Mouse (Mus musculus) erythroid progenitor cell, adult 5-6 weeks (primary cell): ENCODE data around the gene 1700020A23Rik. TPM values are rescaled to one million over a fixed set of nuclear protein-coding genes. Genes with fewer than 3 reads are reported as not detected.
"Not testable (repeated sequence)": the region's sequence is repeated elsewhere in the genome, so short reads cannot be mapped to it uniquely, and the experiment has no call there.

Experiments used
- ATAC-seq: replicated peaks from 2 replicates; pipeline ENCODE4 v1.8.0; 2016; ENCODE audit warnings: moderate number of reproducible peaks, mild to moderate bottlenecking, moderate TSS enrichment, inconsistent platforms; ENCODE audit not compliant: poor library complexity, low FRiP score, severe bottlenecking
- total RNA-seq, 2 experiments: library from RNA; stranded (forward) in 1 of 2; stranded (reverse) in 1 of 2; fragments of 150-400 nt in 1 of 2; fragments of 186-747, 209-891 nt in 1 of 2; gene quantifications; 2 replicates each; pipeline versions ENCODE4 v1.2.3 to v1.2.4; 2015 to 2017; ENCODE audit warnings: low replicate concordance in 2 of 2

Gene 1700020A23Rik
- total RNA-seq (2015; ENCODE audit: low replicate concordance), result not detected in 2 replicates
- total RNA-seq (2017; ENCODE audit: low replicate concordance), result not detected in 2 replicates

DNA sequence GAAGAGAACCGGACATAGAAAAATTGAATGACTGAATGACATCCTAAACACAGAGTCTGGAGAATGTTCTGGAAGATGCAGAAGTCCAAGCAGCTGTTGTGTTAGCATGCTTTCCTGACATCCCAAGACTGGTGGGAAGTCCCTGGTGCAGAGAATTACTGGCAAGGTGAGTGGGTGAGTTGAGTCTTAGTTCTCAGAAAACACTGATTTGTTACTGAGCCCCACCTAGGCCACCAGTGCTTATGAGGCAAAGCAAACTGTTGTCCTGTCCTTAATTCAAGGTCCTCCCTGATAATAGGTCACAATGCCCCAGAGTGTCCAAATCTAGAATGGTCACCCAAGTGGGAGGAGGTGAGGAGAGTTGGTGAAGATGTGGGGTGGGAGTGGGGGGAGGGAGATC is at the start of gene 1700020A23Rik, which contains the start of gene Gm28372:
1700020A23Rik (plus strand) TSS at position 321 of the 400 bp plus-strand sequence.
Gm28372 (plus strand) TSS at position 301 of the 400 bp plus-strand sequence.
- no peak for ATAC-seq

- no peak for ATAC-seq
Observed at GRCm38 (mm10) chr2:130357551-130357950, 47.5 kb upstream of the 1700020A23Rik start.

GRCm38 (mm10) chr2:130358852-130359251 is 46.2 kb upstream of the 1700020A23Rik start:
- ATAC-seq, result no peak

DNA sequence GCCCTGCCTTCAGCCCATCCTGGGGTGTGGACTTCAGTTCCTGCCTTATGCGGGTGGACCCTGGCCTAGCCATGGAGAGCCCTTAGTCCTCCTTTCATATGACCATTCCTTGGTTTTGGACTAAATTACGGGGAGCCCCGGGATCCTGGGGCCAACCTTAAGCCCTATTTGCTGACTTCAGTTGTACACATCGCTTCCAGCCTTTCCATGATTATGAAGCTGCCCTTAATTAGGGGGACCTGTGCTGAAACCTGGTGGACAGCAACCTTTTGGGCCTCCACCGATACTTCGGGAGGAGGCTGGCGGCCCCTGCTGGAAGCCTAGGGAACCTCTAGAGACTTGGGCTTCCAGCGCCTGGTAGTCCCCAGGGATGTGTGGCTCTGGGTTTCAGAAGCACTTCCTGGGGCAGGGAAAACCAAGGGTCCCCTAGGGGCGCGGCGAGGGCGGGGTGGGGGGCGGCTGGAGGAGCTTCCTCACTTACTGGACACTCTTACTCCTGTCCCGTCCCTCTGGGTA is 42.5 kb upstream of the 1700020A23Rik start:
- no peak for ATAC-seq

DNA sequence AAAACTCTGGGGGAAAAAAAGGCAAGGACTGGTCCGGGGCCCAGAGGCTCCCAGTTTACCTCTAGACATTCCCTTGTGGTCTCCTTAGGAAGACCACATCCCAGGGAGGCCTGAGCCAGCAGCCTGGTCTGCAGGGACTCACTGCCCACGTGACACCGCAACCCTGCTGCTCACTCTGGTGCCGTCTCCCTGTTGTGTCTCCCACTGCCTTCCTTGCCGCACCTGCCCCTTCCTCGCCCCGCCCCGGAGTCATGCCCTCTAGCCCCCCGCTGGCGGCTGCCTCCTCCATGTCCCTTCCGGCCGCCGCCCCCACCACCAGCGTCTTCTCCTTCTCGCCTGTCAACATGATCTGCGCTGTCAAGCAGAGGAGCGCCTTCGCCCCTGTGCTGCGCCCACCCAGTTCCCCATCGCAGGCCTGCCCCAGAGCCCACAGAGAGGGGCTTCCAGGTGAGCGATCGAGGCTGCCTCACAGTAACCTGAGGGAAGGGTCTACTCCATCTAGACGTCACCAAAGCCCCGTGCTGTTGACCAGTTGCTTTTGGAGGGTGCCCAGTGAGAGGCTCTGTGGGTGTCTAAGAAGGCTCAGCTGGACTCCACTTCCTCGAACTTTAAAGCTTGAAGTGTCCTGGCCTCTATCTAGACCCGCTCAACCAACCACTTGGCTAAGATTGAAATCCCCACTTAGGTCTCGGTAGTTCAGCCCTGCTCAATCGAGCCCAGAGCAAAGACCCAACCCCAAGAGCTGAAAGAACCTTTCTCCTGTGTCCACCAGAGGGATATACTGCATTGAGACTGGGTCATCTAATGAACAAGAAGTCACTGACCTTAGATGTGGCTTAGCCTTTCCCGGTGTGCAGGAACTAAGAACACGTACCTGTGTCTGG is 39.6 kb upstream of the 1700020A23Rik start:
- no peak for ATAC-seq

DNA sequence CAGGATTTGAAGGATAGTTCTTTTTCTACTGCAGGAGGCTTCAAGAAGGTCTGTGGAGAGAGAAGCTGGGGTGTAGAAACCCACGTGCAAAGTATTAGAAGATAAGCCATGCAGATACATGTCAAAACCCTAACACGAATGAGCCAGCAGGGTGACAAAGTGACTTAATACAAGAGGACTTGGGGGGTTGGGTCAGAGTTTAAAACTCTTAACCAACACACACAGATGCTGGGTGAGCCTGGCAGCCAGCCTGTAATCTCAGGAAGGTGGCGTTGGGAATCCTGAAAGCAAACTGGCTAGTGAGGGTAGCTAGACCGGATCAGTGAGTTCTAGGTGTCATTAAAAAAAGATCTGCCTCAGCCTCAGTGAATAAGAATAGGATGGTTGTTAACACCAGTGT is 37.7 kb upstream of the 1700020A23Rik start:
- no peak for ATAC-seq

GRCm38 (mm10) chr2:130373026-130373425 is 32.0 kb upstream of the 1700020A23Rik start:
- ATAC-seq, result not testable (repeated sequence)

- ATAC-seq, result no peak
Observed at GRCm38 (mm10) chr2:130374951-130375350, 30.1 kb upstream of the 1700020A23Rik start.

GRCm38 (mm10) chr2:130383205-130383604 is 21.9 kb upstream of the 1700020A23Rik start:
- no peak for ATAC-seq

DNA sequence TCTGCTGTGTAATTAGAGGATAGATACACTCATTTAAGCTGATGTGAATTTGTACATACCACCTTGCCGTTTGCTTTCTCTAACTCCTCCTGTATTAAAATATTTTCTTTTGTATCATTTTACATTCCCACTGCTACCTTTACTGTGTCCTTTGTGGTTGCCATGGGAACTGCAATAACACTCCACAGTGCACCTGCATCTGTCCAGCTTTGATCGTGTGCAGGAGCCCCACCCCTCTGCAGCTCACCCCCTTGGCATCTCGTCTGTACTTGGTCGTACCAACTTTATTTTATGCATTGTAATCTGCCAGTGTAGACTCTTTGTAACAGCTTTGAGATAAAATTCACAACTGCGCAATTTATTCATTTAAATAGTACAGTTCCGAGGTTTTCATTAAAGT is 21.2 kb upstream of the 1700020A23Rik start:
- no peak for ATAC-seq

DNA sequence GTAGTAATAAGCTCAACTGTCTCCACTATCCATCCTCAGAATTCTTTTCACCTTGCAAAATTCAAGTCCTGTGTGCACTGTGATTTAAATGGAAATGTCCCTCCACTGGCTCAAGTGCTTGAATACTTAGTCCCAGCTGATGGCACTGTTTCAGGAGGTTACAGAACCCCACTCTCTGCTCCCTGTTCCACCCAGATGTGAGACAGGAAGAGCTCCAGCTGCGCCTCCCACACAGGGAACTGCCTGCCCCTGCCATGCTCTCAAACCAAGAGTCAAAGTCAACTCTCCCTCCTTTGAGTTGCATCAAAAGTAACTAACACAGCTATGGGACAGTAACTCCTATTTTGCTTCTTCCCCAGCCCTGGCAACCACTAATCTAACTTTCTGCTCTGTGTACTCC is 18.8 kb upstream of the 1700020A23Rik start:
- ATAC-seq, result no peak

- no peak for ATAC-seq
Observed at GRCm38 (mm10) chr2:130388796-130389195, 16.3 kb upstream of the 1700020A23Rik start.

DNA sequence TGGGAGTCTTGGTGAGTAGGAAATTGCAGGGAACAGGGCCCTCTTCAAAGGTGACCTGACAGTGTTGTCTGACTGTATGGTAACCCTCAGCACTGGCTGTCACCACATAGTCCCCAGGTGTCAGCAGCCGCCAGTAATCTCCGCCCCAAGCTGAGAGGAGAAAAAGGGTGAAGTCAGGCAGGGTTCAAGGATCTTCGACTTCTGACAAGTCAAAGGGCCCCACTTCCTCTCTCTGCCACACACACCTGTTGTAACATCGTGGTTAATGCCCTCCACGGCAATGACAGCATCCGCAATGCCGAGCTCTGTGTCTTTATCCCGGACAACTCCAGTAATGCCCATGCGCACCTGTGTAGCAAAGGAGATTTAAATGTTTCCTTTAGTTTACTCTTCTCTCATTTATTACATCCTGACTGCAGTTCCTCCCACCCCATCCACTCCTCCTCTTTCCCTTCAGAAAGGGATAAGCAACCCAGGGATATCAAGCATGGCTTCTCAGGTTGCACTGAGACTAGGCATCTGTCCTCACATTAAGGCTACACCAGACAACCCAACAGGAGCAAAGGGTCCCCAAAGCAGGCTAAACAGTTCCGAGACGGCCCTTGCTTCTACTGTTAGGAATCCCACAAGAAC is 13.9 kb upstream of the 1700020A23Rik start:
- no peak for ATAC-seq

- no peak for ATAC-seq
Observed at GRCm38 (mm10) chr2:130392836-130393235, 12.2 kb upstream of the 1700020A23Rik start.

DNA sequence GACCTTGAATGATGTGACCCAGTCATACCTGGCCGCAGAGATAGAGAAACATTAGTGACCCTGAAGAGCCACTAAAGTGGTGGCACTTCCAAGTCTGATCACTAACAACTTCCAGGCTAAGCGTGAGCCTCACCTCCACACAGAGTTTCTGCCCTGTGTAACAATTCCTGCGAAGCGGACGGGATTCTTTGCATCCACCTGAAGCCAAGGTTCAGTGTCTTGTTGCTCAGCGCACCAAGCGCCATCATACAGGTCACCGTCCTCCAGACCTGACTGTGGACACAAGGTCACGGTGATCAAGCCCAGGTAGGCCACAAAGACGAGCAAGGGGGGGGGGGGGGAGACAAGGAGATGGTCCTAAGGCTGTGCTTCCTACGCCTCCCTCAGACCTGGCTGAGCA is 9.4 kb upstream of the 1700020A23Rik start:
- ATAC-seq, result no peak

DNA sequence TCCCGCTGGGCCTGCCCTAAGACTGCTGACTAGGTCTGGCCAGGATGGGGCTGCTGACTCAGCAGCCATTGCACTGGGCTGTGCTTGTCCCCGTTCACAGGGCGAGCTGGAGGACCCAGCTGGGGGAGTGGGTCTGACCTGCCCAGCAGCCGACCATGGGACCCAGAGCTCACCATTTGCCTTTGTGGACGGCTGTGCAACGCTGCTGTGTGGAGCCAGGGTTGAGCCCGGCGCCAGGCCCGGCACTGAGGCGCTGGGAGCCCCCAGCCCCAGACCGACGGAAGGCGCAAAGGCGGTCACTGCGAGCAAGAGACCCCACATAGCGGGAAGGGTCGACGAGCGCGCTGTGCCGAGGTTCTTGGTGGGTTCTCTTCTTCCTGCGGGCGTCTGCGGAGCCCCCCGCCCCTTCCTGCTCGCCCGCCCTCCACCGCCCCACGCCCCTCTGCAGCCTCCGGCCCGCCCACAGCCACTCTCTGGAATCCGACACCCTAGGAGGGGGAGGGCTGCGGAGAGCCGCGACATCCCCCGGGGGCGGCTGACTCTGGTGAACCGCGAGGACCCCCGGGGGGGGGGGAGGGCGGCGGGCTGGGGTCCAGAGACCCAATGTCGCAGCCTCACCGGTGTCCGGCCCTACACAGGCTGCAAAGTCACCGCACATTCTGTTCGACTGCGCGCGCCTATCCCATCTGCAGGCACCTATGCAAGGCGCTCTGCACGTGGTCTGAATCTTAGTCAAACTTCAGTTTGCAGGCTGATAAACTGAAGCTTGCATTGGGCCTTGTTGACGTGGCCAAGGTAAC is 7.7 kb upstream of the 1700020A23Rik start, which contains the start of gene Cpxm1:
Cpxm1 (minus strand) TSS at position 389 of the 800 bp plus-strand sequence.
- ATAC-seq, result no peak

- ATAC-seq, result no peak
Observed at GRCm38 (mm10) chr2:130398091-130398490, 7.0 kb upstream of the 1700020A23Rik start.

DNA sequence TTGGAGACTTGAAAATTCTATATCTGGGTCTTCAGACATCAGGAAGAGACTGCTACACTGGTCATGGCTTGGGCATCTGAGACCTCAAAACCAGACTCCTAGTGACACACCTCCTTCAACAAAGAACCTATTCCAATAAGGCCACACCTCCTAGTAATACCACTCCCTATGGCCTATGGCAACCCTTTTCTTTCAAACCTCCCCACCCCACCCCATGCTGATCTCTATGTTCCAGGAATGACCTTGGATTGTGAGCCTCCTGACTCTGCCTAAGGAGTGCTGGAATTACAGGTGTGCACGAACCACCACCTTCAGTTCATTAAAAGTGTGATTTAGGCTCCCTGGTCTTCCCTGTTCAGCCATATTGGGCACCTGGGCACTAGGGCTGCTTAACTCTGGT is 5.0 kb upstream of the 1700020A23Rik start:
- ATAC-seq, result no peak

- ATAC-seq, result no peak
Observed at GRCm38 (mm10) chr2:130401891-130402290, 3.2 kb upstream of the 1700020A23Rik start.

- ATAC-seq, result no peak
Observed at GRCm38 (mm10) chr2:130406178-130406577, 1.1 kb downstream of the 1700020A23Rik start, which contains the start of gene Tmem239. TSS of gene Tmem239 (plus strand) at chr2:130406478.
